Mouse (Mus musculus): ENCODE measurements around the gene Traf3ip1.

- TF ChIP-seq FLI1 (IDR thresholded peaks at IDR 0.05; ENCODE audit: low read length): no peak
- TF ChIP-seq GATA1 (IDR thresholded peaks at IDR 0.05; ENCODE audit: borderline replicate concordance, low read length): no peak
Observed at GRCm38 (mm10) chr1:91562977-91563590, 68.6 kb downstream of the Traf3ip1 start.
